In the genomic region with DNA sequence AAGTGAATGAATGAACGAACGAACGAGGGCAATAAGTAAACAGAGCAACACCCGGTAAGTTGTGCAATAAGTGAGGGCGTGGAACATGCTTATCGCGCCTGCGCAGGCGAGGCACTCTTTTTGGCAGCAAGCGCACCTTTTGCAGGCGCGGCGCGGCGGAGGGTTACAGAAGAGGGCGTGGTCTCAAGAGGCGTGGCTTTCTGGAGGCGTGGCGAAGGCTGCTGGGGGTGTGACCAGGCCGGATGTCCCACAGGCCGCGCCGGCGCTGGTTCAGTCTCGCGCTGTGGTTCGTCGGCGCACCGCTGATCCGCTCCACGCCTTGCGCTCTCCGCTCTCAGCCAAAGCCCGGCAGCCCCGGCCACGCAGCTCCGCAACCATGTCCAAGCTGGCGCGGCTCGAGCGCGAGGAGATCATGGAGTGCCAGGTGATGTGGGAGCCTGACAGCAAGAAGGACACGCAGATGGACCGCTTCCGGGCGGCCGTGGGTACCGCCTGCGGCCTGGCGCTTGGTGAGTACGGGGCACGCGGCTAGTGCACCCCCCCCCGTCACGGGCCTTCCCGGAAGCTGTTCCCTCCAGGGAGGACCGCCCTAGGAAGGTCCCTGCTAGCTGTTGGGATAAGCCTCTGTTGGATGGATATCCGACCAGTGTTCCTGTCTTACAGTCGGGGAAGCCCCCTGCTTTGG, we compare ENCODE assay signal across 8 mouse cellular contexts. TPM values are rescaled to one million over a fixed set of nuclear protein-coding genes. Genes with fewer than 3 reads are reported as not detected.
A peak's percentile ranks its signal among the peaks of the same experiment; 100 is the strongest.
DNase-seq lines count a peak whose midpoint lies in the region; ATAC-seq and TF ChIP-seq lines count a peak whose summit lies in the region.

Gene Aacs (plus strand): TSS at position 214 of the 685 bp plus-strand sequence.

- H3K4me3 ChIP-seq in embryonic facial prominence, embryonic 14.5 days (ENCODE audit: low read depth, low read length), result peak within 1 kb of the TSS; percentile 65
- H3K4me3 ChIP-seq in heart, adult 2 months, result peak within 1 kb of the TSS; percentile 66
- H3K4me3 ChIP-seq in limb, embryonic 13.5 days, result peak within 1 kb of the TSS; percentile 85
- peak within 1 kb of the TSS; percentile 85 for H3K4me3 ChIP-seq in midbrain, embryonic 16.5 days (ENCODE audit: low read depth, low read length)

- DNase-seq in 3T3-L1 (ENCODE audit: low read depth, low spot score), result peak; percentile 92
- DNase-seq in adrenal gland, postnatal 4 days (ENCODE audit: low spot score in 2 of 2), result peak; percentile 93 to 96
- peak; percentile 97 for DNase-seq in embryonic facial prominence, embryonic 14.5 days (ENCODE audit: low spot score)
- DNase-seq in heart, adult 2 months, result peak; percentile 97 to 99
- peak; percentile 98 to 99 for DNase-seq in kidney, adult 8-10 months
- peak; percentile 99 to 100 for DNase-seq in spleen, postnatal 10 days (ENCODE audit: low spot score in 2 of 2)

- under 1% methylated on average over 40 of the region's 60 CpGs for WGBS in embryonic facial prominence, embryonic 14.5 days
- WGBS in heart, adult 2 months, result under 1% methylated on average over 60 of the region's 60 CpGs
- under 1% methylated on average over 59 of the region's 60 CpGs for WGBS in limb, embryonic 13.5 days
- WGBS in midbrain, embryonic 16.5 days, result under 1% methylated on average over 60 of the region's 60 CpGs

- TF ChIP-seq POLR2A in heart, adult 2 months (IDR thresholded peaks at IDR 0.05; ENCODE audit: insufficient read depth, low read depth, low read length), result peak; percentile 82

- H3K36me3 ChIP-seq in embryonic facial prominence, embryonic 14.5 days (ENCODE audit: control insufficient read depth, insufficient read depth, low read length), result 0 out of 2 replicates have a peak, but pooled peaks cover 4% of the 10 kb centered on the region
- no peaks in the 10 kb centered on the region for H3K36me3 ChIP-seq in heart, adult 2 months (ENCODE audit: control insufficient read depth, insufficient read depth, low read length)
- H3K36me3 ChIP-seq in limb, embryonic 13.5 days, result peaks cover 18% of the 10 kb centered on the region
- H3K36me3 ChIP-seq in midbrain, embryonic 16.5 days (ENCODE audit: control insufficient read depth, insufficient read depth, low read length), result no peaks in the 10 kb centered on the region

- H3K27me3 ChIP-seq in embryonic facial prominence, embryonic 14.5 days (replicated peaks; ENCODE audit: control insufficient read depth, insufficient read depth, low read length), result no peaks in the 10 kb centered on the region
- no peaks in the 10 kb centered on the region for H3K27me3 ChIP-seq in heart, adult 2 months (ENCODE audit: control insufficient read depth, insufficient read depth, low read length)
- H3K27me3 ChIP-seq in limb, embryonic 13.5 days, result no peaks in the 10 kb centered on the region
- no peaks in the 10 kb centered on the region for H3K27me3 ChIP-seq in midbrain, embryonic 16.5 days (ENCODE audit: control insufficient read depth, insufficient read depth, low read depth, low read length)

- peak; percentile 94 for ATAC-seq in embryonic facial prominence, embryonic 14.5 days (ENCODE audit: low read depth)
- peak; percentile 90 for ATAC-seq in limb, embryonic 13.5 days (ENCODE audit: low FRiP score, low read depth)
- ATAC-seq in midbrain, embryonic 16.5 days, result peak; percentile 89

- TF ChIP-seq EP300 in heart, adult 2 months (IDR thresholded peaks at IDR 0.05; ENCODE audit: insufficient read depth, low read depth, low read length), result peak; percentile 81

- H3K9me3 ChIP-seq in embryonic facial prominence, embryonic 14.5 days (ENCODE audit: control insufficient read depth, low read length), result no peaks in the 10 kb centered on the region
- no peaks in the 10 kb centered on the region for H3K9me3 ChIP-seq in limb, embryonic 13.5 days
- H3K9me3 ChIP-seq in midbrain, embryonic 16.5 days (replicated peaks; ENCODE audit: control insufficient read depth, low read length, poor library complexity, severe bottlenecking), result no peaks in the 10 kb centered on the region

- H3K4me1 ChIP-seq in embryonic facial prominence, embryonic 14.5 days (ENCODE audit: control insufficient read depth, insufficient read depth, low read length), result peaks cover 14% of the 10 kb centered on the region; the same call in 1 of the 2 replicates
- no peaks in the 10 kb centered on the region; the same call in 1 of the 2 replicates for H3K4me1 ChIP-seq in heart, adult 2 months (ENCODE audit: control insufficient read depth, insufficient read depth, low read length)
- peaks cover 25% of the 10 kb centered on the region for H3K4me1 ChIP-seq in limb, embryonic 13.5 days
- H3K4me1 ChIP-seq in midbrain, embryonic 16.5 days (ENCODE audit: control insufficient read depth, insufficient read depth, low read length), result peaks cover 30% of the 10 kb centered on the region

- TF ChIP-seq CTCF in heart, adult 2 months (IDR thresholded peaks at IDR 0.05), result no peak

- H3K9ac ChIP-seq in embryonic facial prominence, embryonic 14.5 days (ENCODE audit: low read depth, low read length), result peak within 1 kb of the TSS; percentile 70
- H3K9ac ChIP-seq in heart, adult 2 months (ENCODE audit: low read depth, low read length), result peak within 1 kb of the TSS; percentile 69
- peak within 1 kb of the TSS; percentile 85 for H3K9ac ChIP-seq in limb, embryonic 13.5 days
- peak within 1 kb of the TSS; percentile 84 for H3K9ac ChIP-seq in midbrain, embryonic 16.5 days (ENCODE audit: low read depth, low read length)

- peak within 1 kb of the TSS; percentile 70 for H3K4me2 ChIP-seq in embryonic facial prominence, embryonic 14.5 days (ENCODE audit: low read depth, low read length)
- peak within 1 kb of the TSS; percentile 91 for H3K4me2 ChIP-seq in limb, embryonic 13.5 days (replicated peaks)
- peak within 1 kb of the TSS; percentile 91 for H3K4me2 ChIP-seq in midbrain, embryonic 16.5 days (ENCODE audit: low read length)

- intact Hi-C loops in heart, adult 2 months (cut with DNase I), result loop anchor here (1.0 to 10.0 kb wide), 3 partner anchors 9 to 611 kb away; partner anchors contain the start of genes Ccdc92, Dhx37 and Zfp664

- H3K79me2 ChIP-seq in heart, adult 2 months (replicated peaks; ENCODE audit: control insufficient read depth, insufficient read depth, low read length), result no peaks in the 10 kb centered on the region

- peak within 1 kb of the TSS; percentile 22; the same call in 1 of the 2 replicates for H3K27ac ChIP-seq in embryonic facial prominence, embryonic 14.5 days (replicated peaks; ENCODE audit: low read depth, low read length)
- H3K27ac ChIP-seq in heart, adult 2 months, result peak within 1 kb of the TSS; percentile 55
- H3K27ac ChIP-seq in limb, embryonic 13.5 days, result peak within 1 kb of the TSS; percentile 75
- peak within 1 kb of the TSS; percentile 87 for H3K27ac ChIP-seq in midbrain, embryonic 16.5 days (ENCODE audit: low read length)

RNA-seq across cellular contexts. Expression of gene Aacs, which starts in this region (rescaled TPM):
- total RNA-seq in adrenal gland, postnatal 4 days (2021), result 10 to 100 TPM; 12.8 to 18.9 TPM
- 37.7 and 39.8 TPM in 2 replicates for polyA plus RNA-seq in embryonic facial prominence, embryonic 14.5 days (2014; fragmentation: Nextera tagmentation; extraction: Ambion mirVana)
- total RNA-seq in heart, adult 2 months (2021), result 1 to 10 TPM; 3.3 to 3.9 TPM
- 9.8 and 17.7 TPM in 2 replicates for polyA plus RNA-seq in heart, adult 2 months (2012; rRNA removed)
- 35.2 and 35.3 TPM in 2 replicates for polyA plus RNA-seq in limb, embryonic 13.5 days (2015; fragmentation: Nextera tagmentation; extraction: Ambion mirVana)
- 100 and 125 TPM in 2 replicates for polyA plus RNA-seq in midbrain, embryonic 16.5 days (2015; fragmentation: Nextera tagmentation; extraction: Ambion mirVana)

Comparison
In these comparisons a context has a peak if more than half of its experiments do, and no peak if none do; other contexts are left out.
1. Peak in every context shown above with its lines: DNase-seq, ATAC-seq, H3K4me3 ChIP-seq and H3K27ac ChIP-seq.
2. H3K27ac ChIP-seq: peak in every context shown above with its lines; median percentile 87 in midbrain, embryonic 16.5 days; 75 in limb, embryonic 13.5 days; 55 in heart, adult 2 months; 22 in embryonic facial prominence, embryonic 14.5 days.